Mouse (Mus musculus) heart, adult 2 months (tissue): ENCODE measurements around the gene E2f4.

Experiments used
- CTCF ChIP-seq: fragments of 200-600 bp; IDR thresholded peaks from 2 replicates; pipeline ENCODE4 v1.8.1; 2022; ENCODE audit warnings: antibody characterized with exemption, mild to moderate bottlenecking, moderate library complexity
- EP300 ChIP-seq: fragments of 200-500 bp; IDR thresholded peaks from 2 replicates; pipeline ENCODE4 v1.6.1; 2011; ENCODE audit warnings: low read depth, low read length, control low read depth; ENCODE audit not compliant: insufficient read depth
- POLR2A ChIP-seq: fragments of 200-500 bp; IDR thresholded peaks from 2 replicates; pipeline ENCODE4 v1.6.1; 2011; ENCODE audit warnings: mild to moderate bottlenecking, low read depth, low read length, control low read depth; ENCODE audit not compliant: insufficient read depth

- TF ChIP-seq EP300 (no peak), POLR2A (no peak), CTCF (no peak)
Measured at GRCm38 (mm10) chr8:105295256-105295655, 2.2 kb upstream of the E2f4 start.
